Mouse (Mus musculus): ENCODE results near the gene Best3.

Best3 gene

GRCm38 (mm10) chr10:116986264-116987082, at the start of gene Best3:
Gene Best3 (plus strand): TSS chr10:116986314.
- no peak for ATAC-seq (ENCODE audit: low TSS enrichment)

GRCm38 (mm10) chr10:116943025-116943424, 43.1 kb upstream of the Best3 start:
- no peak for ATAC-seq (ENCODE audit: low TSS enrichment)

- no peak for ATAC-seq (ENCODE audit: low TSS enrichment)
These were observed 42.0 kb upstream of the Best3 start for GRCm38 (mm10) chr10:116944144-116944543.

GRCm38 (mm10) chr10:116944940-116945339, 41.2 kb upstream of the Best3 start:
- ATAC-seq (ENCODE audit: low TSS enrichment) = no peak

GRCm38 (mm10) chr10:116948414-116948813, 37.7 kb upstream of the Best3 start:
- ATAC-seq (ENCODE audit: low TSS enrichment) = no peak

- ATAC-seq (ENCODE audit: low TSS enrichment) = peak; percentile 24
These were observed 36.8 kb upstream of the Best3 start for GRCm38 (mm10) chr10:116949111-116950008.

- peak; percentile 89 for ATAC-seq (ENCODE audit: low TSS enrichment)
These were observed 35.9 kb upstream of the Best3 start, which contains the start of gene Rab3ip for GRCm38 (mm10) chr10:116950009-116950769. Gene Rab3ip (minus strand): TSS chr10:116950769.

- no peak for ATAC-seq (ENCODE audit: low TSS enrichment)
These were observed 35.2 kb upstream of the Best3 start for GRCm38 (mm10) chr10:116950886-116951285.

- no peak for ATAC-seq (ENCODE audit: low TSS enrichment)
These were observed 30.9 kb upstream of the Best3 start for GRCm38 (mm10) chr10:116955191-116955590.

- peak; percentile 86 for ATAC-seq (ENCODE audit: low TSS enrichment)
These were observed 29.5 kb upstream of the Best3 start for GRCm38 (mm10) chr10:116956483-116957158.

- peak; percentile 45; the same call in 1 of the 2 replicates for ATAC-seq (ENCODE audit: low TSS enrichment)
These were observed 28.1 kb upstream of the Best3 start for GRCm38 (mm10) chr10:116957867-116958551.

GRCm38 (mm10) chr10:116962152-116962551, 24.0 kb upstream of the Best3 start:
- ATAC-seq (ENCODE audit: low TSS enrichment) = no peak

GRCm38 (mm10) chr10:116962803-116963202, 23.3 kb upstream of the Best3 start:
- ATAC-seq (ENCODE audit: low TSS enrichment) = no peak

GRCm38 (mm10) chr10:116964084-116964483, 22.0 kb upstream of the Best3 start:
- ATAC-seq (ENCODE audit: low TSS enrichment) = no peak

GRCm38 (mm10) chr10:116964571-116964970, 21.5 kb upstream of the Best3 start:
- no peak for ATAC-seq (ENCODE audit: low TSS enrichment)

GRCm38 (mm10) chr10:116965297-116965696, 20.8 kb upstream of the Best3 start:
- no peak for ATAC-seq (ENCODE audit: low TSS enrichment)

- ATAC-seq (ENCODE audit: low TSS enrichment) = no peak
These were observed 20.0 kb upstream of the Best3 start for GRCm38 (mm10) chr10:116966065-116966464.

- ATAC-seq (ENCODE audit: low TSS enrichment) = no peak
These were observed 17.4 kb upstream of the Best3 start for GRCm38 (mm10) chr10:116968741-116969140.

GRCm38 (mm10) chr10:116972509-116972908, 13.6 kb upstream of the Best3 start, which contains the start of gene Gm10271:
Gene Gm10271 (minus strand): TSS chr10:116972609.
- no peak for ATAC-seq (ENCODE audit: low TSS enrichment)

- ATAC-seq (ENCODE audit: low TSS enrichment) = no peak
These were observed 8.7 kb upstream of the Best3 start for GRCm38 (mm10) chr10:116977455-116977854.
